Mouse (Mus musculus) brain, embryonic 14.5 days (tissue): ENCODE results near the gene Art4.

Source experiments
- CTCF ChIP-seq: fragments of 200-500 bp; IDR thresholded peaks from 2 replicates; pipeline ENCODE4 v1.5.1; 2012; ENCODE audit warnings: inconsistent platforms, mild to moderate bottlenecking, moderate library complexity, borderline replicate concordance; ENCODE audit not compliant: insufficient read depth, insufficient read length; ENCODE audit errors: extremely low read depth
- POLR2A ChIP-seq: fragments of 200-500 bp; IDR thresholded peaks from 2 replicates; pipeline ENCODE4 v1.6.1; 2012; ENCODE audit warnings: mild to moderate bottlenecking, inconsistent platforms, borderline replicate concordance; ENCODE audit not compliant: poor library complexity, insufficient read depth, insufficient read length, severe bottlenecking; ENCODE audit errors: extremely low read depth

GRCm38 (mm10) chr6:136852762-136853161, 4.8 kb downstream of the Art4 start:
- TF ChIP-seq CTCF: no peak
- TF ChIP-seq POLR2A: no peak
